Mouse (Mus musculus) MEL (cell line): ENCODE data around the gene Mrtfb. TPM values are rescaled to one million over a fixed set of nuclear protein-coding genes. Genes with fewer than 3 reads are reported as not detected.
A peak's percentile ranks its signal among the peaks of the same experiment; 100 is the strongest.

Experiments
- DNase-seq: peaks from one replicate; pipeline ENCODE4 v3.0.0; 2011; ENCODE audit warnings: low read depth, low spot score
- H3K27ac ChIP-seq: 2 replicates; pipeline ENCODE4 v1.5.1; 2012; ENCODE audit warnings: low read depth, mild to moderate bottlenecking, control low read depth, low read length, moderate library complexity; ENCODE audit not compliant: control insufficient read depth
- H3K27me3 ChIP-seq, 2 experiments: fragments of 150-350 bp in 1 of 2; sonication (generic) in 1 of 2; 2 replicates each; pipeline ENCODE4 v1.6.1; 2012; ENCODE audit warnings: low read length in 2 of 2, mild to moderate bottlenecking in 2 of 2, improper control_type of control experiment in 1 of 2, moderate library complexity in 1 of 2; ENCODE audit not compliant: insufficient read depth in 2 of 2, control insufficient read depth in 1 of 2
- H3K36me3 ChIP-seq, 2 experiments: 2 replicates each; pipeline ENCODE4 v1.6.1; 2012 to 2014; ENCODE audit warnings: low read length in 2 of 2, improper control_type of control experiment in 1 of 2, inconsistent platforms in 1 of 2, mild to moderate bottlenecking in 1 of 2; ENCODE audit not compliant: insufficient read depth in 2 of 2, control insufficient read depth in 1 of 2
- H3K4me1 ChIP-seq, 2 experiments: fragments of 150-350 bp in 1 of 2; sonication (generic) in 1 of 2; 2 replicates each; pipeline ENCODE4 v1.6.1; 2012; ENCODE audit warnings: low read length in 2 of 2, improper control_type of control experiment in 1 of 2, mild to moderate bottlenecking in 1 of 2; ENCODE audit not compliant: insufficient read depth in 2 of 2, control insufficient read depth in 1 of 2
- H3K4me3 ChIP-seq, 2 experiments: fragments of 150-350 bp in 1 of 2; sonication (generic) in 1 of 2; 2 replicates each; pipeline ENCODE4 v1.5.1; 2012; ENCODE audit warnings: low read depth in 2 of 2, low read length in 2 of 2, mild to moderate bottlenecking in 2 of 2, moderate library complexity in 2 of 2, control low read depth in 1 of 2, improper control_type of control experiment in 1 of 2; ENCODE audit not compliant: control insufficient read depth in 1 of 2, insufficient read depth in 1 of 2
- H3K79me2 ChIP-seq: 2 replicates; pipeline ENCODE4 v1.6.1; 2012; ENCODE audit warnings: mild to moderate bottlenecking, low read length, moderate library complexity; ENCODE audit not compliant: control insufficient read depth, poor library complexity, insufficient read depth
- H3K9ac ChIP-seq: 2 replicates; pipeline ENCODE4 v1.6.1; 2012; ENCODE audit warnings: low read depth, mild to moderate bottlenecking, control low read depth, low read length, moderate library complexity; ENCODE audit not compliant: control insufficient read depth, poor library complexity, severe bottlenecking
- H3K9me3 ChIP-seq: fragments of 150-350 bp; sonication (generic); replicated peaks from 2 replicates; pipeline ENCODE4 v1.6.1; 2012; ENCODE audit warnings: mild to moderate bottlenecking, low read length, improper control_type of control experiment, moderate library complexity; ENCODE audit not compliant: insufficient read depth
- BHLHE40 ChIP-seq: IDR thresholded peaks from 2 replicates; pipeline ENCODE4 v1.6.1; 2012; ENCODE audit warnings: low read depth, mild to moderate bottlenecking, inconsistent platforms, low read length, improper control_type of control experiment, borderline replicate concordance
- CHD1 ChIP-seq: IDR thresholded peaks from 2 replicates; pipeline ENCODE4 v1.6.1; 2012; ENCODE audit warnings: low read depth, mild to moderate bottlenecking, inconsistent platforms, low read length, improper control_type of control experiment
- E2F4 ChIP-seq: IDR thresholded peaks from 2 replicates; pipeline ENCODE4 v1.6.1; 2011; ENCODE audit warnings: low read depth, low read length, improper control_type of control experiment, borderline replicate concordance
- EP300 ChIP-seq, 2 experiments: IDR thresholded peaks; 2 replicates each; pipeline ENCODE4 v1.6.1; 2011; ENCODE audit warnings: improper control_type of control experiment in 2 of 2, low read length in 2 of 2, low read depth in 1 of 2, mild to moderate bottlenecking in 1 of 2
- ETS1 ChIP-seq: IDR thresholded peaks from 2 replicates; pipeline ENCODE4 v1.6.1; 2012; ENCODE audit warnings: low read depth, mild to moderate bottlenecking, inconsistent platforms, low read length, improper control_type of control experiment, moderate library complexity
- GABPA ChIP-seq: IDR thresholded peaks from 2 replicates; pipeline ENCODE4 v1.6.1; 2012; ENCODE audit warnings: low read depth, mild to moderate bottlenecking, inconsistent platforms, low read length, improper control_type of control experiment, moderate library complexity
- GATA1 ChIP-seq: IDR thresholded peaks from 2 replicates; pipeline ENCODE4 v1.6.1; 2011; ENCODE audit warnings: low read depth, low read length, improper control_type of control experiment
- HCFC1 ChIP-seq: IDR thresholded peaks from 2 replicates; pipeline ENCODE4 v1.6.1; 2012; ENCODE audit warnings: low read depth, mild to moderate bottlenecking, inconsistent platforms, low read length, improper control_type of control experiment, moderate library complexity
- JUND ChIP-seq: IDR thresholded peaks from 2 replicates; pipeline ENCODE4 v1.6.1; 2011; ENCODE audit warnings: low read depth, mild to moderate bottlenecking, improper control_type of control experiment, low read length
- MAFK ChIP-seq: IDR thresholded peaks from 2 replicates; pipeline ENCODE4 v1.6.1; 2011; ENCODE audit warnings: low read depth, mild to moderate bottlenecking, low read length, improper control_type of control experiment, borderline replicate concordance
- MAX ChIP-seq: IDR thresholded peaks from 2 replicates; pipeline ENCODE4 v1.6.1; 2011; ENCODE audit warnings: low read length, improper control_type of control experiment
- MAZ ChIP-seq: IDR thresholded peaks from 2 replicates; pipeline ENCODE4 v1.6.1; 2012; ENCODE audit warnings: low read depth, mild to moderate bottlenecking, inconsistent platforms, low read length, improper control_type of control experiment
- MYB ChIP-seq: IDR thresholded peaks from 2 replicates; pipeline ENCODE4 v1.6.1; 2011; ENCODE audit warnings: mild to moderate bottlenecking, low read depth, low read length, improper control_type of control experiment
- MYC ChIP-seq: IDR thresholded peaks from 2 replicates; pipeline ENCODE4 v1.6.1; 2011; ENCODE audit warnings: low read depth, mild to moderate bottlenecking, low read length, improper control_type of control experiment, moderate library complexity
- POLR2A ChIP-seq, 2 experiments: IDR thresholded peaks; 2 replicates each; pipeline ENCODE4 v1.6.1; 2011 to 2012; ENCODE audit warnings: low read length in 2 of 2, mild to moderate bottlenecking in 2 of 2, control low read depth in 1 of 2, improper control_type of control experiment in 1 of 2, low read depth in 1 of 2, moderate library complexity in 1 of 2; ENCODE audit not compliant: control insufficient read depth in 1 of 2, insufficient read depth in 1 of 2, poor library complexity in 1 of 2
- POLR2AphosphoS5 ChIP-seq: IDR thresholded peaks from 2 replicates; pipeline ENCODE4 v1.6.1; 2012; ENCODE audit warnings: low read depth, borderline replicate concordance, mild to moderate bottlenecking, inconsistent platforms, low read length, moderate library complexity, mixed read lengths
- RCOR1 ChIP-seq: IDR thresholded peaks from 2 replicates; pipeline ENCODE4 v1.6.1; 2012; ENCODE audit warnings: low read depth, mild to moderate bottlenecking, inconsistent platforms, low read length, improper control_type of control experiment
- SIN3A ChIP-seq: IDR thresholded peaks from 2 replicates; pipeline ENCODE4 v1.6.1; 2012; ENCODE audit warnings: low read length, improper control_type of control experiment, inconsistent platforms
- SMC3 ChIP-seq: IDR thresholded peaks from 2 replicates; pipeline ENCODE4 v1.6.1; 2011; ENCODE audit warnings: low read depth, low read length, improper control_type of control experiment
- TBP ChIP-seq: IDR thresholded peaks from 2 replicates; pipeline ENCODE4 v1.8.0; 2011; ENCODE audit warnings: low read depth, low read length, improper control_type of control experiment
- TCF12 ChIP-seq: IDR thresholded peaks from 2 replicates; pipeline ENCODE4 v1.6.1; 2014; ENCODE audit warnings: low read depth, mild to moderate bottlenecking, inconsistent platforms, low read length, improper control_type of control experiment, moderate library complexity
- UBTF ChIP-seq: IDR thresholded peaks from 2 replicates; pipeline ENCODE4 v1.6.1; 2012; ENCODE audit warnings: low read depth, mild to moderate bottlenecking, inconsistent platforms, low read length, improper control_type of control experiment, moderate library complexity, borderline replicate concordance; ENCODE audit not compliant: insufficient read depth
- USF1 ChIP-seq: IDR thresholded peaks from 2 replicates; pipeline ENCODE4 v1.6.1; 2014; ENCODE audit warnings: low read depth, mild to moderate bottlenecking, inconsistent platforms, low read length, improper control_type of control experiment, moderate library complexity
- USF2 ChIP-seq, 2 experiments: IDR thresholded peaks; 2 replicates each; pipeline ENCODE4 v1.6.1; 2011 to 2012; ENCODE audit warnings: improper control_type of control experiment in 2 of 2, low read length in 2 of 2, borderline replicate concordance in 1 of 2, inconsistent platforms in 1 of 2, low read depth in 1 of 2, mild to moderate bottlenecking in 1 of 2; ENCODE audit not compliant: insufficient read depth in 1 of 2
- ZMIZ1 ChIP-seq: IDR thresholded peaks from 2 replicates; pipeline ENCODE4 v1.6.1; 2012; ENCODE audit warnings: low read depth, mild to moderate bottlenecking, inconsistent platforms, low read length, improper control_type of control experiment, moderate library complexity
- ZNF384 ChIP-seq: IDR thresholded peaks from 2 replicates; pipeline ENCODE4 v1.6.1; 2012; ENCODE audit warnings: low read depth, mild to moderate bottlenecking, inconsistent platforms, low read length, improper control_type of control experiment
- polyA plus RNA-seq, 2 experiments: library from polyadenylated mRNA; stranded (reverse) in 1 of 2; unstranded in 1 of 2; fragments of >175 nt in 1 of 2; fragments of >200 nt in 1 of 2; gene quantifications; 2 replicates each; pipeline versions ENCODE4 v1.2.1 to v1.2.4; 2012; ENCODE audit warnings: low replicate concordance in 2 of 2, low read depth in 1 of 2; ENCODE audit not compliant: insufficient read length in 2 of 2, insufficient read depth in 1 of 2, missing spikeins in 1 of 2
- total RNA-seq: library from RNA; depleted of rRNA; stranded (reverse); fragments of 300-350 nt; gene quantifications from 2 replicates; pipeline ENCODE4 v1.2.3, GENCODE M21; 2012

Mrtfb gene
- total and polyA plus RNA-seq, 3 experiments: 2.7 to 6.6 TPM; not detected in 1

DNA sequence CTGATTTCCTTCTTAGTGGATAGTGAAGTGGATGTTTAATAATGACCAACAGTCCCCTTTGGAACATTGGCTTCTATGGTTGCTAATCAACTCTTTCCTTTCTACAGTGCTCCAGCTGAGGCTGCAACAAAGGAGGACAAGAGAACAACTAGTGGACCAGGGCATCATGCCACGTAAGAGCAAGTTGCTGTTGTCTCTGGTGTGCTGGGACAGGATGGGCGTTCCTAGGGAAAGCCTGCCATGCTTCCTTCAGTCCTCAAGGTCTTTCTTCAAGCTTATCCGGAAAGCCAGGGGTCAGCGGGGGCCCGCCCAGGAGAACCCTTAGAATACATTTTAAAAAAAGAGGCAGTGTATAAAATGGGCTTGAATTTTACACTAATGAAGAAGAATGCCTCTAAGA lies 121.9 kb downstream of the Mrtfb start:
- TF ChIP-seq MYB: no peak
- no peak for TF ChIP-seq SIN3A
- TF ChIP-seq MAX: no peak
- no peak for TF ChIP-seq RCOR1
- no peak for TF ChIP-seq GABPA
- TF ChIP-seq E2F4: no peak
- H3K79me2 ChIP-seq: no peaks in the 10 kb centered on the region
- no peak for DNase-seq
- H3K36me3 ChIP-seq: peaks cover 0 to 19% of the 10 kb centered on the region in 2 experiments; a peak in 2 of 4 replicates
- no peak overlapping the region for H3K27ac ChIP-seq
- H3K4me3 ChIP-seq: no peak overlapping the region
- H3K9ac ChIP-seq: no peak overlapping the region
- no peaks in the 10 kb centered on the region for H3K9me3 ChIP-seq
- peaks cover 3 to 4% of the 10 kb centered on the region in 2 experiments; a peak in 2 of 4 replicates for H3K4me1 ChIP-seq
- H3K27me3 ChIP-seq: no peaks in the 10 kb centered on the region

DNA sequence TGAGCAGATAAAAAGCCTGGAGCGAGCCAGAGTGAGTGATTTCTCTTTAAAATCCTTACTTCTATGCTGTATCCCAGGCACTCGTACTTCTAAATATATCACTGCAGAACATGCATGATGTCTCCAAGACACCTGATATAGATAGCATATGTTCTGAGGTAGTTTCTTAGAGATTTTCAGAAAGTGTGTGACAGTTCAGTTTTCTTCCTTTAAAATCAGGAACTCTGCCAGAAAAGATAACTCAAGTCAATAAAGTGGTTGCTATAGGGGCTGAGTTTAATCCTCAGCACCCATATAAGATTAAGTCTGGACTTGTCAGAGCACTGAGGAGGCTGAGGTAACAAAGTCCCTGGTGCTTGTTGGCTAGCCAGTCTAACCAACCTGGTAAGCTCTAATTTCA lies 123.6 kb downstream of the Mrtfb start:
- Histone ChIP-seq H3K27me3 (no peaks in the 10 kb centered on the region), H3K27ac (no peak overlapping the region), H3K9ac (no peak overlapping the region), H3K4me1 (peaks cover 3 to 4% of the 10 kb centered on the region in 2 experiments; a peak in 2 of 4 replicates), H3K79me2 (no peaks in the 10 kb centered on the region), H3K9me3 (no peaks in the 10 kb centered on the region), H3K4me3 (no peak overlapping the region), H3K36me3 (peaks cover 0 to 19% of the 10 kb centered on the region in 2 experiments; a peak in 2 of 4 replicates)
- DNase-seq: peak; percentile 49
- TF ChIP-seq EP300 (IDR thresholded peaks at IDR 0.05; ENCODE audit: low read depth in 1 of 2, low read length in 2 of 2): peak; percentile 29 to 52; a peak in 2 of 4 replicates
- TF ChIP-seq UBTF: no peak
- TF ChIP-seq USF2 (IDR thresholded peaks at IDR 0.05; ENCODE audit: borderline replicate concordance in 1 of 2, insufficient read depth in 1 of 2, low read depth in 1 of 2, low read length in 2 of 2): no peak
- TF ChIP-seq JUND: no peak
- no peak for TF ChIP-seq ZNF384
- no peak for TF ChIP-seq MYB
- TF ChIP-seq TBP: no peak
- peak; percentile 65 for TF ChIP-seq GATA1
- TF ChIP-seq BHLHE40: no peak
- TF ChIP-seq CHD1: no peak
- TF ChIP-seq RCOR1: peak; percentile 75
- no peak for TF ChIP-seq MAX
- TF ChIP-seq MYC: no peak
- TF ChIP-seq ZMIZ1: no peak
- TF ChIP-seq MAZ: no peak
- TF ChIP-seq HCFC1: no peak
- TF ChIP-seq USF1: no peak
- no peak for TF ChIP-seq POLR2AphosphoS5
- no peak for TF ChIP-seq SMC3
- TF ChIP-seq MAFK: no peak
- TF ChIP-seq ETS1: peak; percentile 49
- no peak for TF ChIP-seq TCF12
- TF ChIP-seq POLR2A (IDR thresholded peaks at IDR 0.05; ENCODE audit: control insufficient read depth in 1 of 2, insufficient read depth in 1 of 2, low read depth in 1 of 2, low read length in 2 of 2, poor library complexity in 1 of 2): no peak
